Mouse (Mus musculus) layer of hippocampus, postnatal 14 days (tissue): ENCODE data around the gene Actl6b. TPM values are rescaled to one million over a fixed set of nuclear protein-coding genes. Genes with fewer than 3 reads are reported as not detected.

Experiments
- DNase-seq, 2 experiments: peaks; one replicate each; pipeline ENCODE4 v3.0.0; 2021 to 2022; ENCODE audit warnings: low spot score in 2 of 2, mixed read lengths in 1 of 2
- total RNA-seq, 2 experiments: library from RNA; stranded (reverse); gene quantifications; 2 replicates each; pipeline ENCODE4 v1.2.3; 2021

The Actl6b gene
- total RNA-seq, 2 experiments from 2014 or later, result 128 to 133 TPM

- DNase-seq, result no peak
Measured at GRCm38 (mm10) chr5:137528247-137528968, 24.9 kb upstream of the Actl6b start.

- no peak for DNase-seq
Measured at GRCm38 (mm10) chr5:137529221-137529995, 23.9 kb upstream of the Actl6b start.

- no peak for DNase-seq
Measured at GRCm38 (mm10) chr5:137530075-137530474, 23.2 kb upstream of the Actl6b start.

- peak; percentile 56 to 83 for DNase-seq
Measured at GRCm38 (mm10) chr5:137530588-137531413, 22.5 kb upstream of the Actl6b start.

- peak; percentile 55 to 73 for DNase-seq
Measured at GRCm38 (mm10) chr5:137531414-137532130, 21.7 kb upstream of the Actl6b start.

GRCm38 (mm10) chr5:137532131-137532807, 21.0 kb upstream of the Actl6b start:
- peak; percentile 41 to 62 for DNase-seq

DNA sequence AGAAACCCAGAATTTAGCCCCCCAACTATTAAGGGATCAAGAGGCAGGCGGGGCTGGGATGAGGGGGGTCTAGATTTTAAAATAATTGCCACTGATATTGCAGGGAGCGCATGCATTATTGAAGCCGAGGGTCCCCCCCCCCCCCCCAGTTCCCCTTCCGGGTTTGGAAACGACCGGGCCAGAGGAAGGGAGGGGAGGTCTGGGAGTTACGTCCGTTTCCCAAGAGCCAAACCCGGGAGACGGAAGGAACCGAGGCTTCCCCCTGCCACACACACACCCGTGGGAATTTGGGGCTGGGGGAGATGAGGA, 20.6 kb upstream of the Actl6b start:
- no peak for DNase-seq

- peak; percentile 98 to 99 for DNase-seq
Measured at GRCm38 (mm10) chr5:137533117-137533827, 20.0 kb upstream of the Actl6b start, which contains the start of the genes Epo and Gnb2. Gene Epo, minus strand, starts transcription at chr5:137533242. Gene Gnb2, minus strand, starts transcription at chr5:137533510.

DNA sequence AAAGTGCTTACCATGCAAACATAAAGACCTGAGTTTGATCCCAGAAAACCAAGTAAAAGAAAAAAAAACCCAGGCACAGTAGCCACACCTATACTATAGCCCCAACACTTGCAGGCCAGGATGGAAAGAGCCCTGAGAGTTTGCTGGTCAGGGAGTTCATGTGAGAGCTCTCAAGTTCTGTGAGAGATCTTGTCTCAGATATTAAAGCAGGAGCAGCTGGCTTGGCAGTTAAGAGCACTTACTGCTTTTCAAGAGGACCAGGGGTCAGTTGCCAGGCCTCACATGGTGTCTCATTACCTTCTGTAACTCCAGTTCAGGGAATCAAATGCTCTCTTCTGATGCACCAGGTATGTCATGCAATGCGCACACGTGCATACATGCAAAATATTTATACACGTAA, 18.6 kb upstream of the Actl6b start:
- no peak for DNase-seq

DNA sequence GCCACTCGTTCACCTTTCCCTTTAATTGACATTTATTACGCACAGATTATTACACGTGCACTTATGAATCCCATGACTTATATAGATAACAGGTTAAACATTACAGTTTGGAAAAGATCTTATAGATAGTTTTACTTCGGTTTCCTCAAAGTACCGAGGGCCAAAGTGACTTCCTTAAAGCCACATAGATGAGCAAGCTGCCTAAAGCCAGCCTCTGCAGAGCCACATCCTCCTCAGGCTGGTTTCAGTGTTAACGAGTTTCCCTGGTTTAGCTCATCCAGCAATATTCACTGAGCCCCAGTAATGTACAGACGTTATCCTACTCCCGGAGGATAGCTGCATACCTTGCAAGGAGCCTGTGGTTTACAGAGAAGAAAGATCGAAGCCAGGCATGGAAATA, 18.0 kb upstream of the Actl6b start:
- DNase-seq, result no peak

- no peak for DNase-seq
Measured at GRCm38 (mm10) chr5:137537461-137537860, 15.9 kb upstream of the Actl6b start.

DNA sequence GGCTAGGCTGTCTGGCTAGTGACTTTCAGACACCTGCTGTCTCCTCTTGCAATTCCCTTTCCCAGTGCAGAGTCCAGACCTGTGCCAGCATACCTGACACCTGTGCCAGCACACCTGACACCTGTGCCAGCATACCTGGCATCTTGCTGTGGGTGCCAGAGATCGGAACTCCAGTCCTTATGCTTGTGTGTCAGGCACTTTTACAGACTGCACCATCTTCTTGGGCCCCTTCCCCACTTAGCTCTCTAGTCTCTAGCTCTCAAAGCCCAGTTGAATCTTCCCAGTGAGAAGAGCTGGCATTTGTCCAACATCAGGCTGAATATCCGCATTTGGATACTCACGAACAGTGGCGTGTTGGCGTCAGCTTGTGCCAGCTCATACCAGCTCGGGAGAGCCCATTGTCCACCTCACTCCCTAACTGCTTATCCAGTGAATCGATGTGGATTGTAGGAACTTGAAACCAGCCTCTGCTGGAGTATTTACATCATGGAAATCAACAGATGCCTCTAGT, 14.0 kb upstream of the Actl6b start:
- DNase-seq, result peak in 1 of 2 experiments; percentile 63

DNA sequence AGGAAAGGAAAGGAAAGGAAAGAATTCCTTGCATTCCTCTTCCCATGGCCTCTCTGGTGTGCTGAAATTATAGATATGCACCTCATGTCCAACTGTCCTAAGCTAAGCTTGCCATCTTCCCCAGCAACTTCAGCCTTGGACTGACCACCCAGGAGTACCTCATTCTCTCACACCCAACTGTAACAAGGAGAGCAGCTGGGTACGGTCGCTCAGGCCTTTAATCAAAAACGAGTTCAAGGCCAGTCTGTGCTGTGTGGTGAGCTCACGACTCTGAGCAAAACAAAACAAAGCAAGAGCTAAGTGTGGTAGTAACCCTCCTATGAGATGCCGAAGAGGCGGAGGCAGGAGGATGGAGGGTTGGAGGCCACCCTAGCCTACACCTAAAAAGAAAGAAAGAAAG, 12.3 kb upstream of the Actl6b start:
- no peak for DNase-seq

DNA sequence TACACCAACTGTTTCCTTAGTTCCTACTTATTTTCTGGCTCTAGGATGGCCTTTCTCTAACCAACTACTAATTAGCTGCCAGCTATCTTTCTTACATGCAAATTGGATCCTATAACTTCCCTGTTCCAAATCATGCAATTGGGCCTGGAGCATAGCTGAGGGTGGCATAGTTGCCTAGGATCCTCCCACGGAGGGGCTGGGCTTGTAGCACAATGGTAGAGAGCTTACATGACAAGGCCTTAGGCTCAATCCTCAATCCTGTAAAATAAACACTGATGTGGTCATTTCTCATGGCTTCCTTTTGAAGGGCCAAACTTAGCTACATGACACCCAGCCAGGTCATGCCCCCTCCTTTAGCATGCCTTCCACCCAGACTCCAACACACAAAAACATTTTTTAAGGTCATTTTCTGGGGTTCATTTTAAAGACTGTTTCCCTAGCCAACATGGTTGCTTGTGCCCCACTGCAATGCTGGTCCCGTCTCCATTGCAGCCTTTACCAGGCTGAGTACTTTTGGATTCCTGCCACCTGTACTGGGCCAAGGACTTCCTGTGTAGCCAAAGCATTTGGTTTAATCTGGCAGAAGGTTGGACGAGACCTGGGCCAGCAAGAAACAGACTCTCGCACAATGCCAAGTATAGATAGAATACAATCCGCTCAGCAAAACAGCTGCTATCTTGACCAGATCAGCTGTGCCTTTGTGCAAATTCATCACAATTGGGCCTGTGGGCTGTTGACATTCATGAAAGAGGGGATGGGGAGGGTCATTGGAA, 11.4 kb upstream of the Actl6b start:
- peak in 1 of 2 experiments; percentile 59 for DNase-seq

DNA sequence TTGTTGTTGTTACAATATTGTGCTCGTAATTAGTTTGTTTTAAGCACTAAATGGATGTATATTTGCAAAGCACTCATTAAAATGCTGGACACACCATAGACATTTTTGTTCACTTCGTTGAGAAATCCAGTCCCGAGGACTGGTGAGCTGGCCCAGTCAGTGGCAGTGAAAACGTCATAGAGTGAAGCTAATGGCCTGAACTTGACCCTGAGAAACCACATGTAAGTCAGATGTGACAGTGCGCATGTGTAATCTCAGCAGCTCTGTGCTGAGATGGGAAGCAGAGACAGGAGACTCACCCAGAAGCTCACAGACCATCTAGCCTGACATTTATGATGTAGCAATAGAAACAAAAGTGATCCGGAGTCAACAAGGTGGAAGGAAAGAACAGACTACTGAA, 8.4 kb upstream of the Actl6b start:
- no peak for DNase-seq

DNA sequence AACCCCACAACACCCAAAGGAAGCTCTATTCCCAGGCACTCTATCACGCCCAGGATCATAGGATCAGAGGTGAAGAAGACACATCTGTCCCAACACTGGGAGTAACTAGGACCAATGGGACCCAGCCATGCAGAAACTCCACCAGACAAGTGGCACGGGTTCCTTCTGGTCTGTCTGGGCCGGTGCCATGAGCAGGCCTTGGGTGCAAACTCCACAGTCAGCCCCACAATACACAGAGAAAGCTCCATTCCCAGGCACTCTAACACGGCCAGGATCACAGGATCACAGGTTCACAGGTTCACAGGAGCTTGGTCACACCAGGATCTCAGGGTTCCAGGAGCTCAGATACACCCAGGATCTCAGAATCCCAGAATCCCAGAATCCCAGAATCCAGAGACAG, 7.7 kb upstream of the Actl6b start:
- DNase-seq, result no peak

DNA sequence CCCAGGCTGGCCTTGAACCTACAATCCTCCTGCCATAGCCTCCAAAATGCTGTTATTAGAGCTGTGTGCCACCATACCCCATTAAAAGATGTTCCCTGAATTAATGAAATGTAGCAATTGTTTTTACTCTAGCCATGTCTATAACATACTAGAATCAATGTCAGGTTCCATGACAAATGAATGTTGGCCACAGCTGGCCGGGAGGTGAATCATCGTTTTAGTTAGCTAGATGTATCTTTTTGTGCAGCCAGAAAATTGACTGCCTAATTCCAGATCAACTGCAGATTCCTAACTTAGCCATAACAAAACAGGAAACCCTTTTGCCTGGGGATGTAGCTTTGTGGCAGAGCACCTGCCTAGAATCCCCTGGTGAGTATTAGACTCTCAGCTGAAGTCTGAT, 3.5 kb upstream of the Actl6b start:
- no peak for DNase-seq

DNA sequence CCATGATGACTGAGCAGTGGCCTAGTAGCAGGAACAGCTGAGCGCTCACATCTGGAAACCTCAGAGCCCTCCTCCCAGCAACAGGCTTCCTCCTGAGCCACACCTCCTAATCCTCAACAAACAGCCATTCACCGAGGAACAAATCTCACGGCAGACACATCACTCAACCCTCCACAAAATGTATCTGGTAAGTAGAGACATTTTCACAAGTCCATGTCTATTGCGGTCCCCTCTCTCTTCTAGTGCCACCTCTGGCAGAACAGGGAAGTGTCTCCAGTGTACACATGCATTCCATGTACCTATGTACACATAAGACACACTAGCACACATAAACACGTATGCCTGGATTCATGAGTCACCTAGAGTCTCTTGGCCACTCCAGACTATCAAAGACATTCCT, 2.2 kb upstream of the Actl6b start:
- no peak for DNase-seq

- DNase-seq, result no peak
Measured at GRCm38 (mm10) chr5:137553000-137553399, 317 bp upstream of the Actl6b start.
